Mouse (Mus musculus) left cerebral cortex, adult 8-10 months (tissue): ENCODE data around the gene Rplp0. TPM values are rescaled to one million over a fixed set of nuclear protein-coding genes. Genes with fewer than 3 reads are reported as not detected.

Experiments
- DNase-seq, 2 experiments: peaks; one replicate each; pipeline ENCODE4 v3.0.0; 2022; ENCODE audit warnings: low spot score in 2 of 2
- microRNA-seq, 2 experiments: library from miRNA; unstranded; fragments of <30 nt; microRNA quantifications; one replicate each; pipeline ENCODE4 v1.2.0; 2022
- total RNA-seq, 4 experiments: library from RNA; stranded (reverse); gene quantifications; 2 replicates each; pipeline ENCODE4 v1.2.4; 2022

Gene Rplp0
- total RNA-seq, 4 experiments from 2014 or later, result 188 to 223 (median 203) TPM

GRCm38 (mm10) chr5:115580229-115581001 lies 21.1 kb downstream of the Rplp0 start:
- no peak for DNase-seq

DNA sequence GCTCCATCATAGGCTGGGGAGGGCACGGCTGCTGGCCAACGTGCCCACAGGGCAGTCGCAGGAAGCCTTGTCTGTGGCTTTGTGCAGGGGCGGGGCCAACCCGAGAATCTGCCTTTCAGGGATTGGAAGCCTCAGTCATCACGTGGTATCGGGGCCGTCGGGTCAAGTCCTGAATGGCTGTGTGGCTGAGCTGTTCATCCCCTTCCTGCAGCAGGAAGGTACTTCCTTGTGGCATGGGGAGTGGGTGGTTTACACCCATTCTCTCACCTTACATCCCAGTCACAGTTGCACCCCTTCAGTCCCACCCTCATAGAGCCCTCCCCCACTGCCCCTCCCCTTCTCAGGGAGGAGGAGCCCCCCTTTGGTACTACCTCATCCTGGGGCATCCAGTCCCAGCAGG lies 22.4 kb downstream of the Rplp0 start:
- no peak for DNase-seq

DNA sequence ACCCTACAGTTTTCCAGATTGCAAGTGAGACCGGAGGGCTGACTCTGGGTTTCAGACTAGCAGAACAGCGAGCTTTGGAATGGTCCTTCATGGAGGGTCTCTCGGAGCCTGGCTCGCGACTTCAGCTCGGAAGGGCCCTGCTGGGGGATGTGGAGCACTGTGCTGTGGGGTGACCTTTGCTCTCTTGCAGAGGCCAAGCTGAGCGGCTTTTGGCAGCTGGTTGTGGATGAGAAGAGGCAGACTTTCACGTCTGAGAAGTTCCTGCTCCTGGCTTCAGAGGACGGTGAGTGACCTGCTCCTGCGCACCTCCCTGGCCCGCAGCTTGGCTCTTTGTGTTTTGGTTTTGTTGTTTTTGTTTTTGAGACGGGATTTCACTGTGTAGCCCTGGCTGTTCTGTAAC lies 26.3 kb downstream of the Rplp0 start:
- no peak for DNase-seq

GRCm38 (mm10) chr5:115586166-115586565 lies 26.9 kb downstream of the Rplp0 start:
- DNase-seq, result no peak

DNA sequence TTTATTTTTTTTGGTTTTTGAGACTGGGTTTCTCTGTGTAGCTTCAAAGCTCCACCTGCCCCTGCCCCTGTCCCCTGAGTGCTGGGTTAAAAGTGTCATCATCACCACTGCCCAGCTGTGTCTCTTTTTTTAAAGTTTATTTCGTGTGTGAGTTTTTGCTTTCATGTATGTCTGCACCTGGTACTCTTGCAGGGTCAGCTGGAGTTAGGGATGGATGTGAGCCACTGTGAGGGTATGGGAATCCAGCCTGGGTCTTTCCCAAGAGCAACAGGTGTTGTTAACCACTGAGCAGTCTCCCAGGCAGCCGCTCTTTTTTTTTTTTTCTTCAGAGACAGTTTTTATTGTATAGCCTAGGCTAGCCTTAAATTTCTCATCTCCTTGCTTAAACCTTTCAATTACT lies 27.5 kb downstream of the Rplp0 start:
- DNase-seq, result no peak

DNA sequence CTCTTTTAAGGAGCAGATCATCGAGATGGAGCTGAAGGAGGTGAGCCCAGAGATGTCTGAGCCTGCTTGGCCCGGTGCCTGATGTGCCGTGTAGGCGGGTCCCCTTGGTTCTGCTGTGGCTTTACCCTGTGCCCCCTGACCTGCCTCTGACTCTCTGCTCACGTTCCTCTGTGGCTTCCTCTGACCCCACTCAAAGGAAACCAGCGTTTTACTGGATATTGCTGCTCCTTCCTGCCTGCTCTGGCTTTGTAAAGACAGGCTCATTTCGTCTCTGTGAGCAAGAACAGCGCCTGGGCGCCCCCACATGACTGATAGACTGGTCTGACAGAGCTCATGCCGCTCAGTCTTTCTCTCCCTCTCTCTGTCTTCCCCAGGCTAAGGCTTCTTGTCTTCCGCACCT lies 31.8 kb downstream of the Rplp0 start:
- no peak for DNase-seq

- DNase-seq, result no peak
Observed at GRCm38 (mm10) chr5:115591506-115591905, 32.2 kb downstream of the Rplp0 start.

DNA sequence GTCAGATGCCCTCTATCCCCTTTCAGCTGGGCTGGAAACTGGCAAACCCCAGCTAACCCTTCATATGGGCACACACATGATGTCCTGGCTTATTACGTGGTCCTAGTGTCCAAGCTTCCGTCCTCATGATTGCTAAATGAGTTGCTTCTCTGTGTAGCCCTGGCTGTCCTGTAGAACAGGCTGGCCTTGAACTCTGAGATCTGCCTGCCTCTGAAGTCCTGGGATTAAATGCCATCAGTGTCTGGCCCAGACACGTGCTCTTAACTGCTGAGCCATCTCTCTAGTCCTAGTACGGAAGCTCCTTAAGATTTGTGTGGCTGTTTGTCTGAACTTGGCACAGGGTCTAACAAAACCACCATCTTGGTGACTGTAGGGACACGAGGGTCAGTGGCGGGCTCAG lies 44.3 kb downstream of the Rplp0 start:
- DNase-seq, result no peak

DNA sequence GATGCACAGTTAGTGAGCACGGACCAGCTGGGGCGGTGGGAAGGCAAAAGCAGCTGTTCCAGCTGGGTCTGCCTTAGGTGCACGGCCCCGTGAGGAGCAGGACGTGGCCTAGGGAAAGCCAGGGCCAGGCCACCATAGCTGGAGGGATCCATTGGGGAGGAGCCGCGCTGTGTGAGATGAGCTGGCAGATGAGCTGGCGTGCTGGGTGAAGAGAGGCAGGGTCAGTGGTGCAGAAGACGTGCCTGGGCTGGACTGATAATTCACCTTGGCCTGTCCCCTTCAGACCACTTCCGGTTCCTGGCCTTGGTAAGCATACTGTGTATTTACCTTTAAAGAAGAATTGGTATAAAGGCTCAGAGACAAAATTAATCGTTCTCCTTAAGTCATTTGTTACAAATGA lies 52.3 kb downstream of the Rplp0 start:
- DNase-seq, result no peak

Small RNA genes within 50 kb of the gene (microRNA-seq; reads per million reads assigned to microRNA genes)
- 0 reads per million in 2 experiments for gene Mir7029

Other genes starting within 250 kb of the Rplp0 start
- gene Srsf9, start 232.3 kb upstream of the Rplp0 start, total RNA-seq, result 10 to 100 TPM; 55.2 to 70.1 (median 64.6) TPM
- 10 to 100 TPM; 19.2 to 21.4 (median 20.2) TPM for gene Gatc, start 218.3 kb upstream of the Rplp0 start, total RNA-seq
- gene Triap1, start 218.2 kb upstream of the Rplp0 start, total RNA-seq, result 10 to 100 TPM; 20.7 to 24.6 (median 22.5) TPM
- gene Cox6a1, start 210.5 kb upstream of the Rplp0 start, total RNA-seq, result 100 to 1,000 TPM; 686 to 806 (median 740) TPM
- gene Msi1, start 129.9 kb upstream of the Rplp0 start, total RNA-seq, result 10 to 100 TPM; 43.2 to 58.9 (median 51.0) TPM
- not detected for gene Pla2g1b, start 93.2 kb upstream of the Rplp0 start, total RNA-seq
- gene Sirt4, start 74.7 kb upstream of the Rplp0 start, total RNA-seq, result 10 to 100 TPM; 27.1 to 38.6 (median 33.1) TPM
- 10 to 100 TPM; 18.3 to 27.8 (median 22.9) TPM for gene Pxn, start 52.8 kb upstream of the Rplp0 start, total RNA-seq
- 10 to 100 TPM; 60.7 to 71.6 (median 61.4) TPM for gene Gcn1l1, start 5.8 kb downstream of the Rplp0 start, total RNA-seq
- gene Rab35, start 72.4 kb downstream of the Rplp0 start, total RNA-seq, result 100 to 1,000 TPM in 2 of 4 experiments, 10 to 100 TPM in 2; 97.0 to 104 (median 99.4) TPM
- 100 to 1,000 TPM; 135 to 148 (median 139) TPM for gene Bicdl1, start 172.2 kb downstream of the Rplp0 start, total RNA-seq